Mouse (Mus musculus): ENCODE data around the gene Trappc12.

GRCm38 (mm10) chr12:28675925-28676209, 74.4 kb downstream of the Trappc12 start:
- TF ChIP-seq CTCF (IDR thresholded peaks at IDR 0.05; ENCODE audit: extremely low read depth, insufficient read depth, insufficient read length, insufficient replicate concordance) = no peak
- TF ChIP-seq POLR2A (IDR thresholded peaks at IDR 0.05; ENCODE audit: low read depth, low read length) = no peak
